Mouse (Mus musculus): Measurements from ENCODE around the gene Rhou.
A peak's percentile ranks its signal among the peaks of the same experiment; 100 is the strongest.

- TF ChIP-seq BHLHE40 (IDR thresholded peaks at IDR 0.05; ENCODE audit: low read depth, low read length) (peak; percentile 58; the same call in 1 of the 2 replicates), ZKSCAN1 (IDR thresholded peaks at IDR 0.05; ENCODE audit: borderline replicate concordance, low read depth, low read length) (no peak), UBTF (IDR thresholded peaks at IDR 0.05; ENCODE audit: low read depth, low read length) (no peak), POLR2A (IDR thresholded peaks at IDR 0.05; ENCODE audit: low read depth, low read length) (no peak), CTCF (conservative IDR thresholded peaks at IDR 0.05 in 1 of 2, IDR thresholded peaks at IDR 0.05 in 1 of 2; ENCODE audit: low read depth in 2 of 2, low read length in 2 of 2) (no peak), ETS1 (conservative IDR thresholded peaks at IDR 0.05; ENCODE audit: low read depth, low read length) (no peak)
These were observed 7.8 kb downstream of the Rhou start for GRCm38 (mm10) chr8:123661515-123661914.

Measured in CH12.LX (cell line).